Mouse (Mus musculus): Measurements from ENCODE around the gene Abat. TPM values are rescaled to one million over a fixed set of nuclear protein-coding genes. Genes with fewer than 3 reads are reported as not detected.

Gene Abat
- polyA plus RNA-seq, 1 experiment from 2014 or later: 46.2 TPM

GRCm38 (mm10) chr16:8574316-8574715 is 61.1 kb downstream of the Abat start:
- Histone ChIP-seq H3K4me2 (ENCODE audit: low read depth, low read length) (no peak overlapping the region), H3K36me3 (ENCODE audit: control insufficient read depth, insufficient read depth) (no peaks in the 10 kb centered on the region), H3K27me3 (ENCODE audit: control insufficient read depth, insufficient read depth, low read depth, low read length) (no peaks in the 10 kb centered on the region), H3K4me1 (ENCODE audit: control insufficient read depth, low read depth, low read length) (no peaks in the 10 kb centered on the region; the same call in 1 of the 2 replicates), H3K27ac (ENCODE audit: low read length) (no peak overlapping the region), H3K9me3 (replicated peaks; ENCODE audit: control insufficient read depth, low read length) (no peaks in the 10 kb centered on the region), H3K4me3 (ENCODE audit: low read depth, low read length) (no peak overlapping the region), H3K9ac (ENCODE audit: low read depth, low read length) (no peak overlapping the region)
- no peak for ATAC-seq (ENCODE audit: low read depth)
- 73% methylated on average over 11 of the region's 11 CpGs for WGBS (ENCODE audit: insufficient replicate concordance)

GRCm38 (mm10) chr16:8576111-8576510 is 62.9 kb downstream of the Abat start:
- H3K4me3 ChIP-seq (ENCODE audit: low read depth, low read length): no peak overlapping the region
- no peak overlapping the region for H3K9ac ChIP-seq (ENCODE audit: low read depth, low read length)
- no peak overlapping the region for H3K4me2 ChIP-seq (ENCODE audit: low read depth, low read length)
- WGBS (ENCODE audit: insufficient replicate concordance): 57% methylated on average over 3 of the region's 3 CpGs
- H3K36me3 ChIP-seq (ENCODE audit: control insufficient read depth, insufficient read depth): no peaks in the 10 kb centered on the region
- no peaks in the 10 kb centered on the region for H3K9me3 ChIP-seq (replicated peaks; ENCODE audit: control insufficient read depth, low read length)
- no peak overlapping the region for H3K27ac ChIP-seq (ENCODE audit: low read length)
- no peaks in the 10 kb centered on the region; the same call in 1 of the 2 replicates for H3K4me1 ChIP-seq (ENCODE audit: control insufficient read depth, low read depth, low read length)
- no peak for ATAC-seq (ENCODE audit: low read depth)
- no peaks in the 10 kb centered on the region for H3K27me3 ChIP-seq (ENCODE audit: control insufficient read depth, insufficient read depth, low read depth, low read length)

- H3K36me3 ChIP-seq (ENCODE audit: control insufficient read depth, insufficient read depth): no peaks in the 10 kb centered on the region; the same call in 1 of the 2 replicates
- H3K9me3 ChIP-seq (replicated peaks; ENCODE audit: control insufficient read depth, low read length): no peaks in the 10 kb centered on the region
- no peak overlapping the region for H3K4me2 ChIP-seq (ENCODE audit: low read depth, low read length)
- H3K27ac ChIP-seq (ENCODE audit: low read length): no peak overlapping the region
- no peak overlapping the region for H3K9ac ChIP-seq (ENCODE audit: low read depth, low read length)
- no peak overlapping the region for H3K4me3 ChIP-seq (ENCODE audit: low read depth, low read length)
- ATAC-seq (ENCODE audit: low read depth): no peak
- H3K4me1 ChIP-seq (ENCODE audit: control insufficient read depth, low read depth, low read length): no peaks in the 10 kb centered on the region
- 42% methylated on average over 3 of the region's 3 CpGs for WGBS (ENCODE audit: insufficient replicate concordance)
- no peaks in the 10 kb centered on the region for H3K27me3 ChIP-seq (ENCODE audit: control insufficient read depth, insufficient read depth, low read depth, low read length)
Measured at GRCm38 (mm10) chr16:8576901-8577300, 63.7 kb downstream of the Abat start.

GRCm38 (mm10) chr16:8578326-8578725 is 65.1 kb downstream of the Abat start:
- H3K4me2 ChIP-seq (ENCODE audit: low read depth, low read length): no peak overlapping the region
- WGBS (ENCODE audit: insufficient replicate concordance): 64% methylated on average over 4 of the region's 4 CpGs
- H3K27ac ChIP-seq (ENCODE audit: low read length): no peak overlapping the region
- H3K36me3 ChIP-seq (ENCODE audit: control insufficient read depth, insufficient read depth): peaks cover 8% of the 10 kb centered on the region
- no peaks in the 10 kb centered on the region for H3K4me1 ChIP-seq (ENCODE audit: control insufficient read depth, low read depth, low read length)
- no peaks in the 10 kb centered on the region; the same call in 1 of the 2 replicates for H3K9me3 ChIP-seq (replicated peaks; ENCODE audit: control insufficient read depth, low read length)
- no peak overlapping the region for H3K4me3 ChIP-seq (ENCODE audit: low read depth, low read length)
- H3K27me3 ChIP-seq (ENCODE audit: control insufficient read depth, insufficient read depth, low read depth, low read length): no peaks in the 10 kb centered on the region
- H3K9ac ChIP-seq (ENCODE audit: low read depth, low read length): no peak overlapping the region
- no peak for ATAC-seq (ENCODE audit: low read depth)

GRCm38 (mm10) chr16:8579546-8579945 is 66.3 kb downstream of the Abat start:
- ATAC-seq (ENCODE audit: low read depth): no peak
- H3K4me3 ChIP-seq (ENCODE audit: low read depth, low read length): no peak overlapping the region
- WGBS (ENCODE audit: insufficient replicate concordance): 34% methylated on average over 5 of the region's 5 CpGs

GRCm38 (mm10) chr16:8581661-8582239 is 68.5 kb downstream of the Abat start:
- no peak for ATAC-seq (ENCODE audit: low read depth)
- H3K4me3 ChIP-seq (ENCODE audit: low read depth, low read length): no peak overlapping the region
- H3K4me2 ChIP-seq (ENCODE audit: low read depth, low read length): no peak overlapping the region
- 75% methylated on average over 6 of the region's 6 CpGs for WGBS (ENCODE audit: insufficient replicate concordance)
- H3K27ac ChIP-seq (ENCODE audit: low read length): no peak overlapping the region
- H3K4me1 ChIP-seq (ENCODE audit: control insufficient read depth, low read depth, low read length): no peaks in the 10 kb centered on the region
- H3K27me3 ChIP-seq (ENCODE audit: control insufficient read depth, insufficient read depth, low read depth, low read length): no peaks in the 10 kb centered on the region
- H3K36me3 ChIP-seq (ENCODE audit: control insufficient read depth, insufficient read depth): peaks cover 8% of the 10 kb centered on the region
- H3K9ac ChIP-seq (ENCODE audit: low read depth, low read length): no peak overlapping the region
- H3K9me3 ChIP-seq (replicated peaks; ENCODE audit: control insufficient read depth, low read length): no peaks in the 10 kb centered on the region; the same call in 1 of the 2 replicates

More at GRCm38 (mm10) chr16:8579546-8579945, 66.3 kb downstream of the Abat start:
- H3K9me3 ChIP-seq (replicated peaks; ENCODE audit: control insufficient read depth, low read length): no peaks in the 10 kb centered on the region; the same call in 1 of the 2 replicates
- no peaks in the 10 kb centered on the region for H3K27me3 ChIP-seq (ENCODE audit: control insufficient read depth, insufficient read depth, low read depth, low read length)
- no peak overlapping the region for H3K9ac ChIP-seq (ENCODE audit: low read depth, low read length)
- no peaks in the 10 kb centered on the region for H3K4me1 ChIP-seq (ENCODE audit: control insufficient read depth, low read depth, low read length)
- H3K36me3 ChIP-seq (ENCODE audit: control insufficient read depth, insufficient read depth): peaks cover 8% of the 10 kb centered on the region
- H3K27ac ChIP-seq (ENCODE audit: low read length): no peak overlapping the region
- no peak overlapping the region for H3K4me2 ChIP-seq (ENCODE audit: low read depth, low read length)

- ATAC-seq (ENCODE audit: low read depth): no peak
- 72% methylated on average over 5 of the region's 5 CpGs for WGBS (ENCODE audit: insufficient replicate concordance)
- H3K4me3 ChIP-seq (ENCODE audit: low read depth, low read length): no peak overlapping the region
- H3K27ac ChIP-seq (ENCODE audit: low read length): no peak overlapping the region
- H3K9me3 ChIP-seq (replicated peaks; ENCODE audit: control insufficient read depth, low read length): no peaks in the 10 kb centered on the region; the same call in 1 of the 2 replicates
- no peak overlapping the region for H3K9ac ChIP-seq (ENCODE audit: low read depth, low read length)
- no peaks in the 10 kb centered on the region for H3K4me1 ChIP-seq (ENCODE audit: control insufficient read depth, low read depth, low read length)
- H3K4me2 ChIP-seq (ENCODE audit: low read depth, low read length): no peak overlapping the region
- peaks cover 8% of the 10 kb centered on the region for H3K36me3 ChIP-seq (ENCODE audit: control insufficient read depth, insufficient read depth)
- H3K27me3 ChIP-seq (ENCODE audit: control insufficient read depth, insufficient read depth, low read depth, low read length): no peaks in the 10 kb centered on the region
Measured at GRCm38 (mm10) chr16:8582579-8583295, 69.5 kb downstream of the Abat start.

GRCm38 (mm10) chr16:8584248-8584647 is 71.0 kb downstream of the Abat start:
- no peak overlapping the region for H3K4me2 ChIP-seq (ENCODE audit: low read depth, low read length)
- H3K4me1 ChIP-seq (ENCODE audit: control insufficient read depth, low read depth, low read length): no peaks in the 10 kb centered on the region
- no peak overlapping the region for H3K4me3 ChIP-seq (ENCODE audit: low read depth, low read length)
- H3K27me3 ChIP-seq (ENCODE audit: control insufficient read depth, insufficient read depth, low read depth, low read length): no peaks in the 10 kb centered on the region
- peaks cover 8% of the 10 kb centered on the region for H3K36me3 ChIP-seq (ENCODE audit: control insufficient read depth, insufficient read depth)
- ATAC-seq (ENCODE audit: low read depth): no peak
- H3K9ac ChIP-seq (ENCODE audit: low read depth, low read length): no peak overlapping the region
- H3K27ac ChIP-seq (ENCODE audit: low read length): no peak overlapping the region
- 73% methylated on average over 1 of the region's 1 CpGs for WGBS (ENCODE audit: insufficient replicate concordance)
- H3K9me3 ChIP-seq (replicated peaks; ENCODE audit: control insufficient read depth, low read length): no peaks in the 10 kb centered on the region; the same call in 1 of the 2 replicates

GRCm38 (mm10) chr16:8585056-8585455 is 71.8 kb downstream of the Abat start:
- Histone ChIP-seq H3K27me3 (ENCODE audit: control insufficient read depth, insufficient read depth, low read depth, low read length) (no peaks in the 10 kb centered on the region), H3K9me3 (replicated peaks; ENCODE audit: control insufficient read depth, low read length) (no peaks in the 10 kb centered on the region; the same call in 1 of the 2 replicates), H3K36me3 (ENCODE audit: control insufficient read depth, insufficient read depth) (peaks cover 8% of the 10 kb centered on the region), H3K4me1 (ENCODE audit: control insufficient read depth, low read depth, low read length) (no peaks in the 10 kb centered on the region), H3K4me3 (ENCODE audit: low read depth, low read length) (no peak overlapping the region), H3K27ac (ENCODE audit: low read length) (no peak overlapping the region), H3K9ac (ENCODE audit: low read depth, low read length) (no peak overlapping the region), H3K4me2 (ENCODE audit: low read depth, low read length) (no peak overlapping the region)
- ATAC-seq (ENCODE audit: low read depth): no peak
- 58% methylated on average over 5 of the region's 5 CpGs for WGBS (ENCODE audit: insufficient replicate concordance)

Data from liver, embryonic 16.5 days (tissue).